Mouse (Mus musculus) midbrain, embryonic 12.5 days (tissue): Measurements from ENCODE around the gene Ntrk3. TPM values are rescaled to one million over a fixed set of nuclear protein-coding genes. Genes with fewer than 3 reads are reported as not detected.

Experiments
- ATAC-seq: fragments of 200-750 bp; cut with Nextera tagmentation; 2 replicates; pipeline ENCODE4 v1.8.0; 2017; ENCODE audit warnings: low read depth, moderate TSS enrichment, moderate library complexity; ENCODE audit not compliant: low FRiP score
- H3K27ac ChIP-seq: fragments of 300-500 bp; sonication (generic); replicated peaks from 2 replicates; pipeline ENCODE4 v1.5.1; 2016; ENCODE audit warnings: mild to moderate bottlenecking
- H3K27me3 ChIP-seq: fragments of 300-500 bp; sonication (generic); 2 replicates; pipeline ENCODE4 v1.6.1; 2016; ENCODE audit warnings: mild to moderate bottlenecking
- H3K36me3 ChIP-seq: fragments of 300-500 bp; sonication (generic); 2 replicates; pipeline ENCODE4 v1.6.1; 2016
- H3K4me1 ChIP-seq: fragments of 300-500 bp; sonication (generic); 2 replicates; pipeline ENCODE4 v1.6.1; 2016
- H3K4me2 ChIP-seq: fragments of 300-500 bp; sonication (generic); replicated peaks from 2 replicates; pipeline ENCODE4 v1.6.1; 2016; ENCODE audit warnings: mild to moderate bottlenecking, moderate library complexity
- H3K4me3 ChIP-seq: fragments of 300-500 bp; sonication (generic); 2 replicates; pipeline ENCODE4 v1.5.1; 2016; ENCODE audit warnings: mild to moderate bottlenecking
- H3K9ac ChIP-seq: fragments of 300-500 bp; sonication (generic); replicated peaks from 2 replicates; pipeline ENCODE4 v1.6.1; 2016; ENCODE audit warnings: mild to moderate bottlenecking, moderate library complexity
- H3K9me3 ChIP-seq: fragments of 300-500 bp; sonication (generic); 2 replicates; pipeline ENCODE4 v1.6.1; 2016; ENCODE audit warnings: mild to moderate bottlenecking
- WGBS: fragments of 180-500 bp; shearing (Covaris S2); methylation state at CpG from one replicate; pipeline ENCODE4 v1.1.7; 2016; 5-methylcytosine and 5-hydroxymethylcytosine counted together
- polyA plus RNA-seq: library from polyadenylated mRNA; unstranded; fragments of >200 nt; fragmentation: Nextera tagmentation; extraction: Ambion mirVana; gene quantifications from 2 replicates; pipeline ENCODE4 v1.2.1, GENCODE M21; 2016

Ntrk3 gene
- polyA plus RNA-seq, 1 experiment from 2014 or later = 9.3 TPM

GRCm38 (mm10) chr7:78528008-78528407 is 209.8 kb downstream of the Ntrk3 start:
- Histone ChIP-seq H3K9ac (no peak overlapping the region), H3K36me3 (no peaks in the 10 kb centered on the region), H3K4me2 (no peak overlapping the region), H3K27ac (no peak overlapping the region), H3K4me3 (no peak overlapping the region), H3K9me3 (no peaks in the 10 kb centered on the region), H3K4me1 (no peaks in the 10 kb centered on the region; the same call in none of the 2 replicates), H3K27me3 (no peaks in the 10 kb centered on the region)
- ATAC-seq = no peak
- WGBS = 70% methylated on average over 3 of the region's 3 CpGs

GRCm38 (mm10) chr7:78527564-78527963 is 210.2 kb downstream of the Ntrk3 start:
- Histone ChIP-seq H3K9ac (no peak overlapping the region), H3K9me3 (no peaks in the 10 kb centered on the region), H3K4me1 (no peaks in the 10 kb centered on the region; the same call in none of the 2 replicates), H3K27ac (no peak overlapping the region; the same call in 1 of the 2 replicates), H3K27me3 (no peaks in the 10 kb centered on the region), H3K4me2 (no peak overlapping the region), H3K4me3 (no peak overlapping the region), H3K36me3 (no peaks in the 10 kb centered on the region)
- ATAC-seq = peak; percentile 38; the same call in 1 of the 2 replicates
- WGBS = 45% methylated on average over 4 of the region's 4 CpGs

- Histone ChIP-seq H3K4me2 (no peak overlapping the region), H3K9me3 (no peaks in the 10 kb centered on the region), H3K9ac (no peak overlapping the region), H3K36me3 (no peaks in the 10 kb centered on the region), H3K4me1 (peaks cover 2% of the 10 kb centered on the region; the same call in 1 of the 2 replicates), H3K27me3 (no peaks in the 10 kb centered on the region), H3K4me3 (no peak overlapping the region), H3K27ac (no peak overlapping the region)
- 90% methylated on average over 9 of the region's 9 CpGs for WGBS
- ATAC-seq = no peak
These were observed 217.4 kb downstream of the Ntrk3 start for GRCm38 (mm10) chr7:78520243-78520927.

GRCm38 (mm10) chr7:78519689-78520088 is 218.1 kb downstream of the Ntrk3 start:
- 0 out of 2 replicates have a peak, but pooled peaks cover 3% of the 10 kb centered on the region for H3K36me3 ChIP-seq
- no peak overlapping the region for H3K9ac ChIP-seq
- no peak overlapping the region for H3K4me2 ChIP-seq
- H3K27ac ChIP-seq = no peak overlapping the region
- H3K4me3 ChIP-seq = no peak overlapping the region
- peaks cover 2% of the 10 kb centered on the region; the same call in 1 of the 2 replicates for H3K4me1 ChIP-seq
- no peaks in the 10 kb centered on the region for H3K9me3 ChIP-seq
- no peak for ATAC-seq
- H3K27me3 ChIP-seq = no peaks in the 10 kb centered on the region
- 89% methylated on average over 3 of the region's 3 CpGs for WGBS

- WGBS = 86% methylated on average over 5 of the region's 5 CpGs
- Histone ChIP-seq H3K9me3 (no peaks in the 10 kb centered on the region), H3K4me1 (0 out of 2 replicates have a peak, but pooled peaks cover 2% of the 10 kb centered on the region), H3K9ac (no peak overlapping the region), H3K36me3 (0 out of 2 replicates have a peak, but pooled peaks cover 5% of the 10 kb centered on the region), H3K4me3 (no peak overlapping the region), H3K27me3 (no peaks in the 10 kb centered on the region), H3K4me2 (no peak overlapping the region), H3K27ac (no peak overlapping the region)
- ATAC-seq = no peak
These were observed 218.9 kb downstream of the Ntrk3 start for GRCm38 (mm10) chr7:78518760-78519363.

GRCm38 (mm10) chr7:78515042-78515609 is 222.7 kb downstream of the Ntrk3 start:
- Histone ChIP-seq H3K27me3 (no peaks in the 10 kb centered on the region), H3K9me3 (no peaks in the 10 kb centered on the region), H3K9ac (no peak overlapping the region), H3K4me3 (no peak overlapping the region), H3K27ac (no peak overlapping the region), H3K4me1 (0 out of 2 replicates have a peak, but pooled peaks cover 2% of the 10 kb centered on the region), H3K4me2 (no peak overlapping the region), H3K36me3 (0 out of 2 replicates have a peak, but pooled peaks cover 5% of the 10 kb centered on the region)
- WGBS = 78% methylated on average over 7 of the region's 7 CpGs
- ATAC-seq = no peak

GRCm38 (mm10) chr7:78507032-78507611 is 230.7 kb downstream of the Ntrk3 start:
- no peak for ATAC-seq
- no peaks in the 10 kb centered on the region for H3K4me1 ChIP-seq
- H3K27me3 ChIP-seq = no peaks in the 10 kb centered on the region
- H3K9me3 ChIP-seq = no peaks in the 10 kb centered on the region
- no peaks in the 10 kb centered on the region for H3K36me3 ChIP-seq
- H3K4me3 ChIP-seq = no peak overlapping the region
- WGBS = 82% methylated on average over 2 of the region's 2 CpGs
- H3K27ac ChIP-seq = no peak overlapping the region
- no peak overlapping the region for H3K9ac ChIP-seq
- no peak overlapping the region for H3K4me2 ChIP-seq

- no peak overlapping the region for H3K4me2 ChIP-seq
- H3K36me3 ChIP-seq = no peaks in the 10 kb centered on the region
- no peak overlapping the region for H3K27ac ChIP-seq
- no peaks in the 10 kb centered on the region for H3K4me1 ChIP-seq
- H3K4me3 ChIP-seq = no peak overlapping the region
- no peaks in the 10 kb centered on the region for H3K9me3 ChIP-seq
- H3K9ac ChIP-seq = no peak overlapping the region
- no peaks in the 10 kb centered on the region for H3K27me3 ChIP-seq
- 90% methylated on average over 5 of the region's 5 CpGs for WGBS
- ATAC-seq = no peak
These were observed 236.9 kb downstream of the Ntrk3 start for GRCm38 (mm10) chr7:78500863-78501262.

- WGBS = 77% methylated on average over 1 of the region's 1 CpGs
- Histone ChIP-seq H3K4me1 (no peaks in the 10 kb centered on the region), H3K27me3 (no peaks in the 10 kb centered on the region), H3K9ac (no peak overlapping the region), H3K4me3 (no peak overlapping the region), H3K27ac (no peak overlapping the region), H3K36me3 (no peaks in the 10 kb centered on the region), H3K4me2 (no peak overlapping the region), H3K9me3 (no peaks in the 10 kb centered on the region)
- ATAC-seq = no peak
These were observed 237.8 kb downstream of the Ntrk3 start for GRCm38 (mm10) chr7:78499970-78500369.

- 88% methylated on average over 4 of the region's 4 CpGs for WGBS
These were observed 239.5 kb downstream of the Ntrk3 start for GRCm38 (mm10) chr7:78498356-78498755.

GRCm38 (mm10) chr7:78497819-78498218 is 240.0 kb downstream of the Ntrk3 start:
- H3K9me3 ChIP-seq = no peaks in the 10 kb centered on the region
- no peak for ATAC-seq
- no peak overlapping the region for H3K4me3 ChIP-seq
- WGBS = 53% methylated on average over 7 of the region's 7 CpGs
- no peak overlapping the region for H3K27ac ChIP-seq
- no peaks in the 10 kb centered on the region for H3K36me3 ChIP-seq
- no peak overlapping the region for H3K9ac ChIP-seq
- H3K4me2 ChIP-seq = no peak overlapping the region
- no peaks in the 10 kb centered on the region for H3K4me1 ChIP-seq
- H3K27me3 ChIP-seq = no peaks in the 10 kb centered on the region

More at GRCm38 (mm10) chr7:78498356-78498755, 239.5 kb downstream of the Ntrk3 start:
- H3K9me3 ChIP-seq = no peaks in the 10 kb centered on the region
- H3K9ac ChIP-seq = no peak overlapping the region
- no peaks in the 10 kb centered on the region for H3K27me3 ChIP-seq
- no peak for ATAC-seq
- no peak overlapping the region for H3K4me2 ChIP-seq
- H3K4me1 ChIP-seq = no peaks in the 10 kb centered on the region
- H3K4me3 ChIP-seq = no peak overlapping the region
- H3K36me3 ChIP-seq = no peaks in the 10 kb centered on the region
- H3K27ac ChIP-seq = no peak overlapping the region

GRCm38 (mm10) chr7:78493591-78493990 is 244.2 kb downstream of the Ntrk3 start:
- H3K27ac ChIP-seq = no peak overlapping the region
- H3K9me3 ChIP-seq = no peaks in the 10 kb centered on the region
- ATAC-seq = no peak
- no peaks in the 10 kb centered on the region for H3K4me1 ChIP-seq
- H3K9ac ChIP-seq = no peak overlapping the region
- no peak overlapping the region for H3K4me2 ChIP-seq
- H3K27me3 ChIP-seq = no peaks in the 10 kb centered on the region
- 87% methylated on average over 7 of the region's 7 CpGs for WGBS
- H3K4me3 ChIP-seq = no peak overlapping the region
- H3K36me3 ChIP-seq = no peaks in the 10 kb centered on the region
